Mouse (Mus musculus) bone marrow macrophage, adult 2 months (primary cell): ENCODE data around the gene Itfg1.
"Not testable (repeated sequence)": the region's sequence is repeated elsewhere in the genome, so short reads cannot be mapped to it uniquely, and the experiment has no call there.

Experiments used
- CTCF ChIP-seq: IDR thresholded peaks from 2 replicates; pipeline ENCODE4 v1.5.1; 2012; ENCODE audit warnings: low read depth, mild to moderate bottlenecking, low read length, moderate library complexity
- POLR2A ChIP-seq: IDR thresholded peaks from 2 replicates; pipeline ENCODE4 v1.6.1; 2012; ENCODE audit warnings: mild to moderate bottlenecking, low read depth, low read length, borderline replicate concordance

DNA sequence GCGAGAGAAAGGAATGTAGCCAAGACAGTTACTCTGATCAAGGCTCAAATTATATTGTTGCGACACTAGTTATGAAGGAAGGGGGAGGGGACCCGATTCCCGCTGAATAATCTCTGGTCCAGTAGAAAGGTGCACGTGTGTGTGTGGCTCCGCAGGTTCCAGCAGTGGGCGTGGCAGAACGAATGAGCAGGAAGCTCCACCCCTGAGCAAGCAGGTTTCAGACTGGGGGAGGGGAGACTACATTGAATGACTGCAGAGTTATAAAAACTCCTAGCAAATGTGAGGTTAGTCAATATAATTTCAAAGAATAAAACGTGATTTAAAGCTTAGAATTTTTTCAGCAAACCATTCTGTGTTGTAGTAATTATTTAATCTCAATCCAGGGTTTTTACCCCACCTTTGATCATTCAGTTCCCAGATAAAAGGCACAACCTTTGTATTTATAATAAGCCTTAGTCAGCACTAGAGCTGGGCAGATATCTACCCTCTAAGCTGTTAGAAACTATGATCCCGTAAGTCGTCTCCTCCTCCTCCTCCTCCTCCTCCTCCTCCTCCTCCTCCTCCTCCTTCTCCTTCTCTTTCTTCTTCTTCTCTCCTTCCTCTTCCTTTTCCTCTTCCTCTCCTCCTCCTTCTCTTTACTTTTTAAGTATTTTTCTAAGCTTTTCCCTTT lies 16.6 kb upstream of the Itfg1 start:
- not testable (repeated sequence) for TF ChIP-seq POLR2A, CTCF
